Mouse (Mus musculus) cerebellum, adult 11 months (tissue): ENCODE results near the gene Inpp5e.
A peak's percentile ranks its signal among the peaks of the same experiment; 100 is the strongest.
"Not testable (repeated sequence)": the region's sequence is repeated elsewhere in the genome, so short reads cannot be mapped to it uniquely, and the experiment has no call there.

Source experiments
- DNase-seq: peaks from one replicate; pipeline ENCODE4 v3.0.0; 2022

The Inpp5e gene

GRCm38 (mm10) chr2:26417066-26417465 lies 8.1 kb upstream of the Inpp5e start:
- DNase-seq, result no peak

GRCm38 (mm10) chr2:26410931-26411411 lies 2.0 kb upstream of the Inpp5e start:
- DNase-seq, result no peak

DNA sequence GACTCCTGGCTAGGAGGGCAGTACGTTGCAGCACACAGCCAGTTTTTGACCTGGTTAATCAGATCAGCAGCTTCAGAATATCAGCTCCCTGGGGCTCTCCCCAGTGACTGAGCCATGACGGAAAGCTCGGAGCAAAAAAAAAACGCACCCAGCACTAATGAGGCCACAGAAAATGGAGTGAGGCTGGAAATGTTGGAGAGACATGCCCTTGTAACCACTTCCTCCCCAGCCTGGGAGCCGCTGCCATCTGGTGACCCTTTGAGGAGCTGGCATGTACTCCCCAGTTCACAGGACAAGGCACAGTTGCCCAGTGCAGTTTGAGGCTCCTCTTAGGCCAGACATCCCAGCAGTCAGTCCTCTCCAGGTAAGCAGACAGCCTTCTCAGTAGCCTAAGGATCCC lies 1.1 kb upstream of the Inpp5e start:
- DNase-seq, result peak; percentile 40

DNA sequence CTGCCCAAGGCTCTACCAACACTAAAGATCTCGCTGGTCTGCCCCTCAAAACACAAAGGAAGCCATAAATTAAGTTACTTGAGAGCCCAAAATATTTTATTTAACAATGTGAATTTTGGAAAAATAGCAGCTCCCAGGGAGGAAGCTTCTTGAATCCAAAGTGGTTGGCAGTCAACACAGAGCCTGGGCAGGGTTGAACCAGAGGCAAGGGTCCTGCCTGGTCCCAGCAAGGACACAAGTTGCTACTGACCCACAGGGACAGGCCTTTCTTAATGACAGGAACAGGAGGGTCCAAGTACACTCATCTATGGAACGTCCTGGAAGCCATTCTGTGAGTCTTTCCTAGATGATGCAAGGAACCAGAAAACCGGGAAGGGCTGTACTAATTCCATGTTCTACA lies 359 bp upstream of the Inpp5e start:
- no peak for DNase-seq

DNA sequence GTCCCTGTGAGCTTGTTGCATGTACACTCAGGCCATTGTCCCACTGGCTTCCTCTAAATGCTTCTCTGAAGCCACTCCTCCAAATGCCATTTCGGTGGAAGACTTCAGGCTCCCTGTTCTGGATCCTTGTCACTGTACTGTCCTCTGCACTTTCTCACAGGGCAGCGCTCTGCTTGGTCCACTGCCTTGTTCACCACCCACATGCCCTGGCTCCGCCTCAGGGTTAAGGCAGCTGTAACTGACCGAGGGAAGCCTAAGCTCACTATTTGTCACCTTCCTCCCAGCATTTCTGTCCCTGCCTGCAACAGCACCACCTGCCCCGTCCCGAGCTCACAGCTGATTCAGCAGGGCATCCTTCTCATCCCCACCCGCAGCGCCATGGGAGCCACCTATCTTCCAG lies 5.7 kb downstream of the Inpp5e start:
- no peak for DNase-seq

DNA sequence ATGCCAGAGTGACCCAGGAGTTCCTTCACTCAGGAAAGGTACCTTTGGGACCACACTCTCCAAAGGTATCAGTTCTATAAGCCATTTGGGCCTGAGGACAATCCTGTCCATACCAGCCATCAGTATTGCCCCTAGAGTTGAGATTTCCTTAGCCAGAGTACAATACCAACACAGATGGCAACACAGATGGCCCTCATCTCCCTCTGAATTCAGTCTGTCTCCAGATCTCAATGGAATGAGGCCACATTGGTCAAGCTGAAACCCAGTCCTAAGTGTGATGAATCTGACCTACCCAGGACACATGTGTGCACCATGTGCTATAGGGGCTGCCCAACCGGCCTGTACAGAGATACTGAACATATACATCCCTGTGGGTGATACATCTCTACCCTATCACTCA lies 6.7 kb downstream of the Inpp5e start:
- peak; percentile 37 for DNase-seq

DNA sequence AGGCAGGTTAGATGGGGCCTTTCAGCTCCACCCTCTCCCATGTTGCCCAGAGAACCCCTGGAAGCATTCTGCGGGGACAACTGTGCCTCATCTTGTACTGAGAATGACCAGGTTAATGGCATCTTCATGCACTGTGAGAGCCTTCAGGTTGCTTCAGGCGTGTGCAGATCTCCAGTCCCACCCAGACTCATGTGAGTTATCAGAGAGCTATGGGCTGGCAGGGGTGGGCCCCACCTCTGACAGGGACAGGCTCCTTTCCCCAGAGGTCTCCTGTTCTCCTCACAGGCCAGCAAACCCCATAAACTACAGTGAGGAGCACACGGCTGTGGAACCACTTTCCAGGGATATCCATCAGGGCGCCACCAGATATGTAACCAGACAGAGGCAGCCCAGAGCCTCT lies 8.0 kb downstream of the Inpp5e start:
- DNase-seq, result no peak

DNA sequence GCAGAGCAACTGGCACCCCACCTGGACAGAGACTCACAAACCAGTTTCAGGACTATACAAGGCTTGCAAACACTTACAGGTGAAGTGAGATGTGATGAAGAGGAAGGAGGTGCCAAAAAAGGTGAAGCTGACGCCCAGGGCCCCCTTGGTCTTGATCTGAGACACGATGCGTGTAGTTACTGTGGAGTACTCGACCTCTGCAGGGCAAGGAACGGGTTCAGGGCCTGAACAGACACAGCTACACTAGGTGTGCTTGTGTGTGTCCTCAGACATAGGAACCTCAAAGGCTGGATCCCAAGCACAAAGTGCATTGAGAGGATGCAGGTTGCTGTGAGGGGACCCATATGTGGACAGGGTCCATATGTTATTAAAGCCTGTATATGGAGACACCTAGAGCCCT lies 8.7 kb downstream of the Inpp5e start:
- DNase-seq, result no peak

- no peak for DNase-seq
Observed at GRCm38 (mm10) chr2:26399647-26400046, 9.4 kb downstream of the Inpp5e start.

DNA sequence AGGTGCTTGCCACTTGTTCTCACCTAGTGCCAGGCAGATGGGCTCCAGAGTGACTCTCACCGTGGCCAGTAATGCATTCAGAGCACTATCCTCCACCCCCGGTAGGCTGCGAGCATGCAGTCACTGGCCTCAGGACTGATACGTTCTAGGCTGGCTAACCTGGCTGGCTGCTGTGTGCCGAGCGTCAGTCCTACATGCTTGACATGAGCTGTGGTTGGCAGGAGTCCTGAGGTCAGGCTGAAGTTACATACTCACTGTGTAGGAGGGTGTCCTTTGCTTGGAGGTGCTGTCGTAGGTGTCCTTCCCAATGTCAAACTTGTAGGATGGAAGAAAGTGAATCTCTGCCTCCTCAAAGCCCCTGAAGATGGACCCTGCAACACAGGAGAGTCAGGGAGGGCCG lies 10.0 kb downstream of the Inpp5e start:
- no peak for DNase-seq

DNA sequence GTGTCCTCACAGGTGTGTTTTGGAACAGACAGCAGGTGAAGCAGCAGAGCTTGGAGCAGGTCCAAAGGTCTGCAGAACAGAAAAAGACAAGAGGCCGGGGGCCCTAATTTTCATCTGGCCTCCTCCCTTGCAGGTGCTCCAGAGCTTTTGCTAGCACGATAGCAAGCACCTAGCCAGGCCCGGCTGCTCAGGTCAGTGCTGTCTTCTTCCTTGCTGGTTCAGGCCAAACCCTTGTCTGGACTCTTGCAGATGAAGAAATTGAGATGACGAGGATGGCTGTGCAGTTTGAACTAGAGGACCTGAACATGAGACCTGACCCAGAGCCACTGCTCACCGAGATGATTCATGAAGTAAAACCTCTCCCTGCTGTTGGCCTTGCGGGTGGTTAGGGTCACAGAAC lies 17.4 kb downstream of the Inpp5e start:
- DNase-seq, result no peak

- DNase-seq, result no peak
Observed at GRCm38 (mm10) chr2:26390954-26391353, 18.0 kb downstream of the Inpp5e start.

DNA sequence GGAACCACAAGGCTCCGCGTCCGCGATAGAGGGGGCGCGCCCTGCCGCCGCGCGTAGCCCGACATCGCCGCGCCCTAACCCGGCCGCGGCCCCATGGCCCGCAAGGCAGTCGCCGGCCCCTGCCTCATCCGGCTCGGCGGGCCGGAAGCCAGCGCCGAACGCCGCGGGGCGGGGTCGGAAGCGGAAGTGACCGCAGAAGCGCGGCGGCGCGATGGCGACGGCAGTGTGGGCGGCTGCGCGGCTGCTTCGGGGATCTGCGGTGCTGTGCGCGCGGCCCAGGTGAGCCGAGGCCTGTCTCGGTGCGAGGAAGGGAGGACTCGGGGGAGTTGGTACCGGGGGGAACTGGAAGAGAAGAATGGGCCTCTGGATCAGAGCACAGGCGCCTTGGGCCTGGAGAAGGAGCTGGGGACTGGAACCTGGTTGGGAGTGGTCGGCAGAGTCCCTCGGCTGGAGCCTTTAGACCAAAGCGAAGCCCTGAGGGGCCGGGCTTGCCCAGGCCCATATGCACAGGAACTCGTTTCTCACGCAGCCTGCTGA lies 19.8 kb downstream of the Inpp5e start, which contains the start of the genes Entr1 and Pmpca:
Gene Entr1, minus strand, starts transcription at position 163 of the 537 bp plus-strand sequence.
Gene Pmpca, plus strand, starts transcription at position 186 of the 537 bp plus-strand sequence.
- peak; percentile 77 for DNase-seq

GRCm38 (mm10) chr2:26388682-26389153 lies 20.3 kb downstream of the Inpp5e start:
- DNase-seq, result peak; percentile 35

GRCm38 (mm10) chr2:26387713-26388112 lies 21.3 kb downstream of the Inpp5e start:
- DNase-seq, result no peak

DNA sequence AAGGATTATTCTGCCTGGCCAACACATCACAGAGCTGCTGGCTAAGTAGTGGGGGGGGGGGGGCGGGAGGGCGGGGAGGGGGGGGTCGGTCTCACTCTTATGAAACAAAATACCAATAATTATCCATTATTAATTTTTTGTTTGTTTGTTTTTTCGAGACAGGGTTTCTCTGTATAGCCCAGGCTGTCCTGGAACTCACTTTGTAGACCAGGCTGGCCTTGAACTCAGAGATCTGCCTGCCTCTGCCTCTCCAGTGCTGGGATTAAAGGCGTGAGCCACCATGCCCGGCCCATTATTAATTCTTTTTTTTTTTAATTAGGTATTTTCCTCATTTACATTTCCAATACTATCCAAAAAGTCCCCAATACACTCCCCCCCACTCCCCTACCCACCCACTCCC lies 28.1 kb downstream of the Inpp5e start:
- not testable (repeated sequence) for DNase-seq

DNA sequence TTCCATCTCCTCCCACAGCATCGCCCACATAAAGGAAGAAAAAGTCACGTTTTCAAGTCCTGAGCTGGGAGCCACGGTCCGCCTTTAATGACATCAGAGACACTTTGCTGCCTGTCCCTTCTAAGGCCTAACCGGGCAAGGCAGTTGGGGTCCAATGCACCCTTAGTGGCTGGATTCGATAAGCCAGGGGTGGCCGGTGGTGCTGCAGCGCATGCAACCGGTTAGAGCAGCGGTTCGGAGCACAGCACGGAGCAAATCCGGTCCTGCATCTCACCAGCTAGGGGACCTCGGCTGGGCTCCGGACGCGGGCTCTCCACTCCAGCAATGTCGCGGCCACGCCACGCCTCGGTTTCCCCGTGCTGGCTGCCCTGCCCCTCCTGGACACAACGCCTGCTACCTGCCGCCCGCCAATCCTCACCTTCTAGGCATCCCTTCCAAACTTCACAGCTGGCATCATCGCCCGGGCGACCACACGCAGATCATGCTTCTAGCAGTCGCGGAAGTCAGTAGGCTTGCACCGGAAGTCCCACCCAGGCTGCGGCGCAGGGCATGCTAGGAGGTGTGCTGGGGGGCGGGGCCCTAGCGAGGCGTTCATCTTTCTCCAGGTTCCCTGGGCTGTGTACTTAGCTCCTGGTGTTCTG lies 28.8 kb downstream of the Inpp5e start, which contains the start of gene Snapc4:
Gene Snapc4, minus strand, starts transcription at position 523 of the 641 bp plus-strand sequence.
- DNase-seq, result peak; percentile 71

- DNase-seq, result no peak
Observed at GRCm38 (mm10) chr2:26372396-26372795, 36.6 kb downstream of the Inpp5e start.

GRCm38 (mm10) chr2:26368572-26368971 lies 40.4 kb downstream of the Inpp5e start:
- no peak for DNase-seq

DNA sequence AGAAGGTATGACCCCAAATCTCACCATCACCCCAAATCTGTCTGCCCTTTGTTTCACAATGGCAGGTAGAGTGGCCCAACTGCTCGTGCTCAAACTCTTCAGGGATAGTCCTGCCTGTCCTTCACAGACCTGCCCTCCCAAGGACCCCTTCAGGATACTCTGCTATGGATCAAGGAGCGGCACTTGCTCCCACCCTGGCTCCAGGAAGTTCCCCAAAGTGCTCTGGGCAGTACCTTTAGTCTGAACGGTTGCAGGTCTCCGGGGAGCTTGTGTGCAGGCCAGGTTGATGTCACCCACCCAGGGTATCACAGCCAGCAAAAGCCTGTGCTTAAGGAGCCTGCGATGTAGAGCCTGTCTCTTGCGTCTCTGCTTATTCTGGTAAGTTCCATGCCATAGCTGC lies 41.1 kb downstream of the Inpp5e start:
- DNase-seq, result no peak

DNA sequence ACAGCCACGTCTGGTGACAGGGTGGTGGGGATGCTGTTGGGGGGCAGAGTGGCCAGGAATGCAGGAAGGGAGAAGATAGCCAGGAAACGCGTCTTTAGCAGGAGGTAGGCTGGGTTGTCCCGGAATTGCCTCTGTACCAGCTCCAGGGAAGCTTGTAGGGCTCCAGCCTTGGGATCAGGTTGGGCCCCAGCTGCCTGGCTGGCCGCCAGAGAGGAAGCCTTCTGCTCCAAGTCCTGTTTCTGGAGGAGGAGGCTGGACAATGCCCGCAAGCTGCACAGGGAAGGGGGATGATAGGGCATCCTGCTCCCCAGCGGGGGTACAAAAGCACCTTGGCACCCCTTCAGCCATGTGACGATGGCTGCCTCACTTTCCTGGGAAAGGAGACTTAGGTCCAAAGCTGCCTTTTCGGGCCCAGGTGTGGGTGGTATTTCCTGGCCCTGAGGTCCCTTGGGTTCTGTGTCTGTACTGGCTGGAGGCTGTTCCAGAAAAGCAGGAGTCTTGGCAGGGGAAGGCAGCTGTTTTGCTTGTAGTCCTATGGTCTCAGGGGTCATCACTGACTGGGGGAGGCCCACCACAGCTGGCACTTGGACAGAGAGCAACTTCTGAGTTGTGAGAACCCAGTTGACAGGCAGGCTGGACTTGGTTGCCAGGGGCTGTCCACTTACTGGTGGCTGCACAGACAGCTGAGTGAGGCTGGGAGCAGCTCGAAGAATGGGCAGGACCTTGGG lies 44.1 kb downstream of the Inpp5e start:
- peak; percentile 69 for DNase-seq

DNA sequence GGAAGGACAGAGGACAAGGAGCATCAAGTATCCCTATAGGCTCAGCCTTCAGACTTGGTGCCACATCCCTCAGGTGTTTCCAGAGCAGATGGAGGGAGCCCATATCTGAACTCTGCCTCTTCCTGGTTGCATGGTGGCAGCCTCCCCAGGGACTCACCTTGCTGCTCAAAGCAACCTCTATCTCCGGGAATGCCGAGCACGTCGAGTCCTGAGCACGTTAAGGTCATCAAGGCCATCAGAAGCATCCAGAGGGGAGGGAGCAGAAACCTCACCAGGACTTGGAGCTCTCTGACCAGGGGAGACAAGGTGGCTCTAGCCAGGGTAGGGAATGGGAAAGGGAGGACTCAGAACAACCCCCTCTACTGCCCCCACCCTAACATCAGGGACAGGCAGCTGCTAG lies 45.5 kb downstream of the Inpp5e start:
- no peak for DNase-seq

GRCm38 (mm10) chr2:26362991-26363390 lies 46.0 kb downstream of the Inpp5e start:
- DNase-seq, result no peak

- no peak for DNase-seq
Observed at GRCm38 (mm10) chr2:26360772-26361171, 48.2 kb downstream of the Inpp5e start, which contains the start of gene Card9. Gene Card9 (minus strand): TSS chr2:26360918.
